Mouse (Mus musculus): ENCODE data around the gene Rnf126.

- TF ChIP-seq TAL1 (IDR thresholded peaks at IDR 0.05; ENCODE audit: low read length): no peak
- no peak for TF ChIP-seq GATA1 (IDR thresholded peaks at IDR 0.05; ENCODE audit: low read length)
These were observed 27.8 kb upstream of the Rnf126 start for GRCm38 (mm10) chr10:79794491-79794931.

Measured in erythroblast, embryonic 14.5 days (primary cell).